Mouse (Mus musculus): ENCODE data around the gene Gadd45a.
"Not testable (repeated sequence)": the region's sequence is repeated elsewhere in the genome, so short reads cannot be mapped to it uniquely, and the experiment has no call there.

Gene Gadd45a

GRCm38 (mm10) chr6:67019001-67019400 lies 18.3 kb downstream of the Gadd45a start:
- not testable (repeated sequence) for DNase-seq (ENCODE audit: low read depth, low spot score)

- no peak for DNase-seq (ENCODE audit: low read depth, low spot score)
Measured at GRCm38 (mm10) chr6:67018365-67018764, 18.9 kb downstream of the Gadd45a start.

GRCm38 (mm10) chr6:67016520-67017111 lies 20.6 kb downstream of the Gadd45a start:
- DNase-seq (ENCODE audit: low read depth, low spot score), result no peak

- DNase-seq (ENCODE audit: low read depth, low spot score), result no peak
Measured at GRCm38 (mm10) chr6:67015739-67016519, 21.3 kb downstream of the Gadd45a start.

- DNase-seq (ENCODE audit: low read depth, low spot score), result no peak
Measured at GRCm38 (mm10) chr6:67014679-67015075, 22.6 kb downstream of the Gadd45a start.

- no peak for DNase-seq (ENCODE audit: low read depth, low spot score)
Measured at GRCm38 (mm10) chr6:67013949-67014678, 23.1 kb downstream of the Gadd45a start.

GRCm38 (mm10) chr6:67013293-67013948 lies 23.8 kb downstream of the Gadd45a start:
- DNase-seq (ENCODE audit: low read depth, low spot score), result no peak

GRCm38 (mm10) chr6:67011217-67011518 lies 26.1 kb downstream of the Gadd45a start:
- no peak for DNase-seq (ENCODE audit: low read depth, low spot score)

- no peak for DNase-seq (ENCODE audit: low read depth, low spot score)
Measured at GRCm38 (mm10) chr6:67010370-67011216, 26.7 kb downstream of the Gadd45a start.

- DNase-seq (ENCODE audit: low read depth, low spot score), result no peak
Measured at GRCm38 (mm10) chr6:67009888-67010287, 27.4 kb downstream of the Gadd45a start.

- DNase-seq (ENCODE audit: low read depth, low spot score), result no peak
Measured at GRCm38 (mm10) chr6:66999800-67000199, 37.5 kb downstream of the Gadd45a start.

- no peak for DNase-seq (ENCODE audit: low read depth, low spot score)
Measured at GRCm38 (mm10) chr6:66998645-66999044, 38.6 kb downstream of the Gadd45a start.

GRCm38 (mm10) chr6:66996257-66996656 lies 41.0 kb downstream of the Gadd45a start:
- no peak for DNase-seq (ENCODE audit: low read depth, low spot score)

- DNase-seq (ENCODE audit: low read depth, low spot score), result no peak
Measured at GRCm38 (mm10) chr6:66995825-66996224, 41.4 kb downstream of the Gadd45a start.

- no peak for DNase-seq (ENCODE audit: low read depth, low spot score)
Measured at GRCm38 (mm10) chr6:66994981-66995380, 42.3 kb downstream of the Gadd45a start.

GRCm38 (mm10) chr6:66992786-66993185 lies 44.5 kb downstream of the Gadd45a start:
- no peak for DNase-seq (ENCODE audit: low read depth, low spot score)

- no peak for DNase-seq (ENCODE audit: low read depth, low spot score)
Measured at GRCm38 (mm10) chr6:66992232-66992631, 45.0 kb downstream of the Gadd45a start.

- no peak for DNase-seq (ENCODE audit: low read depth, low spot score)
Measured at GRCm38 (mm10) chr6:66989518-66989917, 47.7 kb downstream of the Gadd45a start.

- DNase-seq (ENCODE audit: low read depth, low spot score), result no peak
Measured at GRCm38 (mm10) chr6:66989037-66989436, 48.2 kb downstream of the Gadd45a start.

- DNase-seq (ENCODE audit: low read depth, low spot score), result no peak
Measured at GRCm38 (mm10) chr6:66988363-66988762, 48.9 kb downstream of the Gadd45a start.

GRCm38 (mm10) chr6:66987643-66988042 lies 49.6 kb downstream of the Gadd45a start:
- no peak for DNase-seq (ENCODE audit: low read depth, low spot score)

All from mesoderm, embryonic 11.5 days (tissue).